Mouse (Mus musculus) testis, adult 2 months (tissue): ENCODE measurements around the gene Snrnp25.

Source experiments
- CTCF ChIP-seq: fragments of 200-500 bp; IDR thresholded peaks from 2 replicates; pipeline ENCODE4 v1.5.1; 2012; ENCODE audit warnings: low read depth, mild to moderate bottlenecking, inconsistent platforms, low read length, moderate library complexity; ENCODE audit not compliant: control insufficient read depth, insufficient read depth, insufficient replicate concordance
- POLR2A ChIP-seq: fragments of 200-500 bp; IDR thresholded peaks from 2 replicates; pipeline ENCODE4 v1.6.1; 2012; ENCODE audit warnings: low read depth, mild to moderate bottlenecking, inconsistent platforms, low read length, moderate library complexity; ENCODE audit not compliant: control insufficient read depth

DNA sequence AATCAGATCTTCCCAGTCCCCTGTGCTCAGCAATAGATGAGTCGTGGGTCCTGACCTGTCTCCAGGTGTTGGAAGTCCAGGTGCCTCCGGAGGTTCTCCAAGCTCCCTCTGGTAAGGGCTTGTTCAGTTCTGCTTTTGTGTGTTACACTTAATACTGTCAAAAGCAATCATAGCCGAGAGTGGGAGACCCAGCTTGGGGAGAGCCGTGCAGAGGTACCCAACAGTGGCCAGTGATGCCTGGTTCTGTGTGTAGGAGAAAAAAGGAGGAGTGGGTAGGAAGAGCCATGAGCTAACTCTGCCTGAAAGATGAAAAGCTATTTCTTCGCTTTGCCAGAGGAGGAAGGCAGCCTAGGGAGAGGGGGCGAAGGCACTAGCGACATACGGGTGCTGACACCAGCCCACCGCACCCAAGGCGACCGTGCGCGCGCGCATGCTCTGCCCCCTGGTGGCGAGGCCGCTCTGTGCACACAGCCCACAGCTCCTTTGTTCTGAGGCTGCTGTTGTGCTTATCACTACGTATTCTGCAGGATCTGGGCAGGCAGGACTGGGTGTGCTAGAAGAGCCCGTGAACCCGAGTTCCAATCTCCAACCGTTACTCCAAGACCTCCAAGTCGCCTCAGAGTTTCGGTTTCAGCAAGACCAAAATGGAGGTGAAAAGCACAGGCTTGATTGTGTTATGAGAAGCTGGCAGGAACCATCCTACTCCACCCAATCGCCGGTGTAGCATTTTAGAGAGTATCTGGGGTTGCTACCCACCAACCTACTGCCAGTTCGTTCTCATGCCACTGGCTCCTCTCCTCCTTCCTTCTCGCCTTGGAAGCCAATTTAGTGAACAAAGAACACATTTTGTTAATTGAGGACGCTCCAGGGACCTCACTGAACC lies 43.1 kb upstream of the Snrnp25 start:
- TF ChIP-seq POLR2A (no peak), CTCF (peak; percentile 94)
